Mouse (Mus musculus): Measurements from ENCODE around the gene Misp. TPM values are rescaled to one million over a fixed set of nuclear protein-coding genes. Genes with fewer than 3 reads are reported as not detected.

Misp gene
- polyA plus RNA-seq, 1 experiment from 2014 or later = 6.1 TPM

DNA sequence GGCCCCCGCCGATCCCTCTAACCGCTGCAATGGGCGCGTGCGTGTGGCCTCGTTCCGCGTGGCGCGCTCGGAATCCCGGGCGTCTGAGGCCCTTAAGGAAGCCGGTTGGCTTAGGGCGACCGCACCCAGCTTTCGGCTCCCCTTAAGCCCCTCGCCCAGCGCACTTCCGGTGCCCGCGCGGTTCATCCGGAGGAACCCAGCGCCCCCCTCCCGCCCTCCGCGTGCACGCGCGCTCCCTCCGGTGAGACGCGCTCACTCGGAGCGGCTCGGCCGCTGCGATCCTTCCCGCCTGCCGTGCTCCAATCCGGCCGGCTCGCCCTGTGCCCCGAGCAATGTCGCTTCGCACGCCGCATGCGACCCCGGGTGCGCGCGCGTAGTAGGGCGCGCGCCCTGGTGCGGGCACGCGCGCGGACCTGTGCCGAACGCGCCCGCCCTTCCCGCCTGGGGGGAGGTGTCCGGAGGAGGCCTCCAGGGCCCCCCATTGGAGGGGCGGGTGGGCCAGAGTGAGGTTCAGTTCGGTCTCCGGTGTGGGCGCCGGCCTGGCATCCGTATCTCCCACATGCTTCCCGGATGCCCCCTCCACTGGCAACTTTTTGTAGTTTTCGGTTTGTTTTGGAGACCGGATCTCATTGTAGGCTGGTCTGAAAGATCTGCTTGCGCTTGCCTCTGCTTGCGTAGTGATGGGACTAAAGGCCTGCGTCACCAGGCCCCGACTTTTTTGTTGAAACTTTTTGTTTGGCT, 34.2 kb downstream of the Misp start:
- under 1% methylated on average over 83 of the region's 83 CpGs for WGBS
- H3K36me3 ChIP-seq (ENCODE audit: insufficient read depth) = peaks cover 46% of the 10 kb centered on the region
- H3K4me3 ChIP-seq (ENCODE audit: low read depth, low read length) = peak overlapping the region; percentile 99
- H3K9me3 ChIP-seq (ENCODE audit: low read depth, low read length) = no peaks in the 10 kb centered on the region
- no peak for TF ChIP-seq CTCF (IDR thresholded peaks at IDR 0.05; ENCODE audit: low read depth)
- H3K9ac ChIP-seq = peak overlapping the region; percentile 99
- peak; percentile 14 for ATAC-seq (ENCODE audit: insufficient read depth)
- peaks cover 39% of the 10 kb centered on the region for H3K4me1 ChIP-seq (ENCODE audit: insufficient read depth)
- no peaks in the 10 kb centered on the region for H3K27me3 ChIP-seq (ENCODE audit: insufficient read depth, low read length)
- DNase-seq = peak; percentile 84
- H3K4me2 ChIP-seq = peak overlapping the region; percentile 96
- H3K27ac ChIP-seq (ENCODE audit: low read depth) = peak overlapping the region; percentile 100

DNA sequence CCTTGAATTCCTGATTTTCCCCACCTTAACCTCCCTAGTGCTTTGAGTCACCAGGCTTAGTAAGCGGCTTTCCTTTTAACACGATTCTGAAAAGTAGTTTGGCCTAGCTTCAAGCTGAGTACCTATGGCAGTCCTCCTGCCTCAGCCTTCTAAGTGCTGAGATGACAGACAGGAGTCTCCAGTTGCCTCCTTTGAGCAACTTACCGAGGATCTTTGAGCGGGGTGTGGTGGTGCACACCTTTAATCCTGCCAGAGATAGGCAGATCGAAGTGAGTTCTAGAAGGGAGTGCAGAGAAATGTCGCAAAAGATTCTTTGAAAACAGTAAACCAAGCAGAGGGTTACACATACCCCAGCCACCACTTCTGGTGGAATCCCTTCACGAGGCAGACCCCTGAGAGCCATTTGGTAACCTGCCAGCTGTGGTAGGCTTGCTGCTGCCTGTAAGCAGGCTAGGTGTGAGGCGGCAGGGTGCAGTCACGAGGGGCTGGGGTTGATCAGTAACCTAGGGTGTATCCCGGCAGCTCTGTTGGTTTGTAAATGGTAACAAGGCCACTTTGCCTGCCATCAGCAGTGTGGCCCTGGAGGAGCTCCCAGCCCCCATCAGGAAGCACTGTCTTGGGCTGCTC, 34.9 kb downstream of the Misp start:
- Histone ChIP-seq H3K9ac (peak overlapping the region; percentile 99), H3K4me1 (ENCODE audit: insufficient read depth) (peaks cover 39% of the 10 kb centered on the region), H3K36me3 (ENCODE audit: insufficient read depth) (peaks cover 53% of the 10 kb centered on the region), H3K4me3 (ENCODE audit: low read depth, low read length) (peak overlapping the region; percentile 99), H3K4me2 (peak overlapping the region; percentile 96), H3K27ac (ENCODE audit: low read depth) (peak overlapping the region; percentile 100), H3K9me3 (ENCODE audit: low read depth, low read length) (no peaks in the 10 kb centered on the region), H3K27me3 (ENCODE audit: insufficient read depth, low read length) (no peaks in the 10 kb centered on the region)
- no peak for TF ChIP-seq CTCF (IDR thresholded peaks at IDR 0.05; ENCODE audit: low read depth)
- ATAC-seq (ENCODE audit: insufficient read depth) (no peak), DNase-seq (peak; percentile 64)
- under 1% methylated on average over 10 of the region's 10 CpGs for whole genome bisulfite sequencing

DNA sequence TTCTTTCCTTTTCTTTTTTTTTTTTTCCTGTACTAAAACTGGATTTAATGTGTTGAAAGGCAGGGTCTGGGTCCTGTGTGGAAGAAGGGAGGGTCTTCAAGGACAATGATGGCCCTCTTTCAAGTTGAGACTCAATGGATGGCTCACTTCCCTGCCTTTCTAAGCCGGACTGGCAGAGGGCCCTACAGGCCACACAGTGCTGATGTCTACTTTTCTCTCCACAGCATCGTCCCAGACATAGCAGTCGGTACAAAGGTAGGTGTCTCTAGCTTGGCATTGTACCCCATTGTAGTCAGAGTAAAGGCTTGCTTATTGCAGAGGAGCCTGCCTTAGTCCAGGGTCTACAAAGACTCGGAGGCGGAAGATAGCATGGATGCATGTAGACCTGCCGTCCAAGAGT, 35.5 kb downstream of the Misp start:
- 15% methylated on average over 6 of the region's 6 CpGs for WGBS
- Histone ChIP-seq H3K4me3 (ENCODE audit: low read depth, low read length) (peak overlapping the region; percentile 99), H3K36me3 (ENCODE audit: insufficient read depth) (peaks cover 60% of the 10 kb centered on the region)

GRCm38 (mm10) chr10:79856704-79857451, 36.1 kb downstream of the Misp start:
- peaks cover 33% of the 10 kb centered on the region for H3K4me1 ChIP-seq (ENCODE audit: insufficient read depth)
- H3K9me3 ChIP-seq (ENCODE audit: low read depth, low read length) = no peaks in the 10 kb centered on the region
- H3K36me3 ChIP-seq (ENCODE audit: insufficient read depth) = peaks cover 65% of the 10 kb centered on the region
- H3K27ac ChIP-seq (ENCODE audit: low read depth) = peak overlapping the region; percentile 100
- TF ChIP-seq CTCF (IDR thresholded peaks at IDR 0.05; ENCODE audit: low read depth) = no peak
- H3K4me2 ChIP-seq = peak overlapping the region; percentile 96
- ATAC-seq (ENCODE audit: insufficient read depth) (no peak), DNase-seq (no peak)
- peak overlapping the region; percentile 99 for H3K4me3 ChIP-seq (ENCODE audit: low read depth, low read length)
- WGBS = 11% methylated on average over 7 of the region's 7 CpGs
- no peaks in the 10 kb centered on the region for H3K27me3 ChIP-seq (ENCODE audit: insufficient read depth, low read length)
- H3K9ac ChIP-seq = peak overlapping the region; percentile 99

More for the DNA sequence above, 35.5 kb downstream of the Misp start:
- ATAC-seq (ENCODE audit: insufficient read depth) (no peak), DNase-seq (no peak)
- no peak for TF ChIP-seq CTCF (IDR thresholded peaks at IDR 0.05; ENCODE audit: low read depth)
- Histone ChIP-seq H3K27ac (ENCODE audit: low read depth) (peak overlapping the region; percentile 100), H3K4me2 (peak overlapping the region; percentile 96), H3K9me3 (ENCODE audit: low read depth, low read length) (no peaks in the 10 kb centered on the region), H3K9ac (peak overlapping the region; percentile 99), H3K4me1 (ENCODE audit: insufficient read depth) (peaks cover 39% of the 10 kb centered on the region), H3K27me3 (ENCODE audit: insufficient read depth, low read length) (no peaks in the 10 kb centered on the region)

DNA sequence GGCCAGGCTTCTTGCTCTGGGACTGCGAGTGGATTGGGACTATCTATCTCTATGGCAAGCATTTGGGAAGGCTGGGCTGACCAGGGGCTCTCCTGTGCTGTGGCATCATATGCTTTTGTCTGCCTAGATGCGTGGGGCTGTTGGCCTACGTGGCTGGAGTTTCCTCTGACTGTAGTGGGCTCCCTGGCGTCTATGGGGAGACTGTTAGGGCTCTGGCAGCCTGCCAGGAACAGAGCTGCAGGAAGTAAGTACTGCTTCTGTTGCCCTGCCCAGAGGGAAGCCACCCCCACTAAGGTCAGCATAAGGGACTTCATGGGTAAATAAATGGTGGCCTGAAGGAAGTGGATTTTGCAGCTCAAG, 36.6 kb downstream of the Misp start:
- Histone ChIP-seq H3K27me3 (ENCODE audit: insufficient read depth, low read length) (no peaks in the 10 kb centered on the region), H3K9ac (peak overlapping the region; percentile 99), H3K4me2 (peak overlapping the region; percentile 96), H3K36me3 (ENCODE audit: insufficient read depth) (peaks cover 71% of the 10 kb centered on the region), H3K4me1 (ENCODE audit: insufficient read depth) (peaks cover 27% of the 10 kb centered on the region), H3K9me3 (ENCODE audit: low read depth, low read length) (no peaks in the 10 kb centered on the region), H3K27ac (ENCODE audit: low read depth) (peak overlapping the region; percentile 100), H3K4me3 (ENCODE audit: low read depth, low read length) (peak overlapping the region; percentile 99)
- peak; percentile 91 for DNase-seq
- no peak for TF ChIP-seq CTCF (IDR thresholded peaks at IDR 0.05; ENCODE audit: low read depth)
- no peak for ATAC-seq (ENCODE audit: insufficient read depth)
- 7% methylated on average over 4 of the region's 4 CpGs for WGBS

DNA sequence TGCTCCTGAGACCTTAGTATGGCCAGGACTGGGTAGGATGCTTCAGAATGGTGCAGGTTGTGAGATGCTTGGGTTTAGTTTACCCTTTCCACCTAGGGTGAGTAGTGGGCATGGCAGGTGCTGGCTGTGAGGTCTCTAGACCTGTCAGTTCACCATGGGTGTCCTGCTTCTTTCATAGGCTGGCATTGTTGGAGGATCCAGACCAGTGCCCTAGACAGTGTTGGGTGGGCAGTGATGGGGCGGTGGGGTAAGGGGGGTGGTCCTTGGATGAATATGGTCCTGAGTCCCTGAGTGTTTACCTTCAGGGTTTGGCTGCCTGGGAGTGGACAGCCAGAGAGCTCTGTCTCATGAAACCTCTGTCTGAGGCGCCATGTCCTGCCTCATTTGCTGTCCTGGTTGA, 37.1 kb downstream of the Misp start:
- Histone ChIP-seq H3K9ac (peak overlapping the region; percentile 99), H3K4me3 (ENCODE audit: low read depth, low read length) (peak overlapping the region; percentile 99), H3K27ac (ENCODE audit: low read depth) (peak overlapping the region; percentile 100), H3K4me2 (peak overlapping the region; percentile 96), H3K4me1 (ENCODE audit: insufficient read depth) (peaks cover 22% of the 10 kb centered on the region), H3K9me3 (ENCODE audit: low read depth, low read length) (no peaks in the 10 kb centered on the region), H3K36me3 (ENCODE audit: insufficient read depth) (peaks cover 76% of the 10 kb centered on the region), H3K27me3 (ENCODE audit: insufficient read depth, low read length) (no peaks in the 10 kb centered on the region)
- ATAC-seq (ENCODE audit: insufficient read depth) (no peak), DNase-seq (no peak)
- TF ChIP-seq CTCF (IDR thresholded peaks at IDR 0.05; ENCODE audit: low read depth) = no peak
- WGBS = 52% methylated on average over 2 of the region's 2 CpGs

Data from lung, embryonic 14.5 days (tissue).